Mouse (Mus musculus): Measurements from ENCODE around the gene Fmo6. TPM values are rescaled to one million over a fixed set of nuclear protein-coding genes. Genes with fewer than 3 reads are reported as not detected.

Gene Fmo6
- polyA plus RNA-seq, 1 experiment from 2014 or later = not detected

DNA sequence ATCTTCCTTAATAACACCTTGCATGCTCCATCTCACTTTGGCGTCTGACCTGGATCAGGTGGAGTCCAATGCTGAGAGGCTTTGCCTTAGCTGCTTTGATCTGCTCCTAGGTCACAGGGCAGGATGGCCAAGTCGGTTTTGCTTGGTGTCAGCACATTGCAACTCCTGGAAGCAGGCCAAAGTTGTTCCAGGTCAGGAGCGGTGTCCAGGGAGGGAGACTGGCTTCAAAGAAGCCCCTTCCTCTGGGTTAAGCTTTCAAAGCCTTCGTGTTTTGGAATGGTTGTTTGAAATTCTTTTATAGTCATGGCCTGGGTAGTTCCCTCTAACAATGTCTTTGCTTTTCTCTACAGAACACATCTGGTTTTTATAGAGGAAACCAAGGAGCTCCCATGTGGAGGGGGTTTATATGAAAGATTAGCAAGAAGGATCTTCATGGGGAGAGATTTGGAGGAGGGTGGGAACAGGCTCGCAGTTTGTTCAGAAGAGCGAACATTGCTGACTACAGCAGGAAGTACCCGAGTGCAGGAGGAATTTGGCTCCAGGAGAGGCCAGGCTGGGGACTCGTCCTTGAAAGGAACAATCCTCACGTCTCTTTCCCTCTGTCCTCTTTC, 65.5 kb downstream of the Fmo6 start:
- Histone ChIP-seq H3K9ac (ENCODE audit: low read depth, low read length) (no peak overlapping the region), H3K4me1 (ENCODE audit: control insufficient read depth, insufficient read depth, low read length) (no peaks in the 10 kb centered on the region), H3K9me3 (replicated peaks; ENCODE audit: control insufficient read depth, low read length) (no peaks in the 10 kb centered on the region), H3K27me3 (ENCODE audit: control insufficient read depth, insufficient read depth, low read length) (no peaks in the 10 kb centered on the region), H3K4me2 (no peak overlapping the region), H3K4me3 (ENCODE audit: low read depth, low read length) (no peak overlapping the region), H3K27ac (ENCODE audit: low read depth, low read length) (no peak overlapping the region), H3K36me3 (ENCODE audit: control insufficient read depth, insufficient read depth, low read length) (no peaks in the 10 kb centered on the region)
- WGBS (ENCODE audit: insufficient replicate concordance) = 34% methylated on average over 9 of the region's 9 CpGs
- no peak for ATAC-seq (replicated peaks; ENCODE audit: insufficient number of reproducible peaks, low FRiP score, low TSS enrichment)

GRCm38 (mm10) chr1:162870978-162871377, 66.3 kb downstream of the Fmo6 start:
- H3K4me2 ChIP-seq = no peak overlapping the region
- WGBS (ENCODE audit: insufficient replicate concordance) = 72% methylated on average over 7 of the region's 7 CpGs
- no peak overlapping the region for H3K4me3 ChIP-seq (ENCODE audit: low read depth, low read length)
- H3K36me3 ChIP-seq (ENCODE audit: control insufficient read depth, insufficient read depth, low read length) = no peaks in the 10 kb centered on the region
- ATAC-seq (replicated peaks; ENCODE audit: insufficient number of reproducible peaks, low FRiP score, low TSS enrichment) = no peak
- H3K4me1 ChIP-seq (ENCODE audit: control insufficient read depth, insufficient read depth, low read length) = no peaks in the 10 kb centered on the region
- H3K9me3 ChIP-seq (replicated peaks; ENCODE audit: control insufficient read depth, low read length) = no peaks in the 10 kb centered on the region
- no peaks in the 10 kb centered on the region for H3K27me3 ChIP-seq (ENCODE audit: control insufficient read depth, insufficient read depth, low read length)
- H3K9ac ChIP-seq (ENCODE audit: low read depth, low read length) = no peak overlapping the region
- no peak overlapping the region for H3K27ac ChIP-seq (ENCODE audit: low read depth, low read length)

GRCm38 (mm10) chr1:162867396-162867795, 69.9 kb downstream of the Fmo6 start:
- WGBS (ENCODE audit: insufficient replicate concordance) = 71% methylated on average over 4 of the region's 4 CpGs
- Histone ChIP-seq H3K36me3 (ENCODE audit: control insufficient read depth, insufficient read depth, low read length) (no peaks in the 10 kb centered on the region), H3K4me3 (ENCODE audit: low read depth, low read length) (no peak overlapping the region), H3K9me3 (replicated peaks; ENCODE audit: control insufficient read depth, low read length) (no peaks in the 10 kb centered on the region), H3K4me2 (no peak overlapping the region), H3K27ac (ENCODE audit: low read depth, low read length) (no peak overlapping the region), H3K27me3 (ENCODE audit: control insufficient read depth, insufficient read depth, low read length) (no peaks in the 10 kb centered on the region), H3K9ac (ENCODE audit: low read depth, low read length) (no peak overlapping the region), H3K4me1 (ENCODE audit: control insufficient read depth, insufficient read depth, low read length) (no peaks in the 10 kb centered on the region)
- no peak for ATAC-seq (replicated peaks; ENCODE audit: insufficient number of reproducible peaks, low FRiP score, low TSS enrichment)

Other genes with a start within 250 kb of the Fmo6 start
- 84.2 and 109 TPM in 2 replicates for gene Prrc2c, start 197.0 kb downstream of the Fmo6 start, polyA plus RNA-seq (2014; fragmentation: Nextera tagmentation; extraction: Ambion mirVana)
- gene Fmo4, start 123.5 kb downstream of the Fmo6 start, polyA plus RNA-seq (2014; fragmentation: Nextera tagmentation; extraction: Ambion mirVana) = not detected in 2 replicates
- gene Fmo1, start 70.9 kb downstream of the Fmo6 start, polyA plus RNA-seq (2014; fragmentation: Nextera tagmentation; extraction: Ambion mirVana) = 1.8 TPM in 2 replicates
- gene Fmo2, start 38.8 kb downstream of the Fmo6 start, polyA plus RNA-seq (2014; fragmentation: Nextera tagmentation; extraction: Ambion mirVana) = 0.39 and 0.97 TPM in 2 replicates
- gene Fmo3, start 47.0 kb upstream of the Fmo6 start, polyA plus RNA-seq (2014; fragmentation: Nextera tagmentation; extraction: Ambion mirVana) = 0.14 TPM in 1 of 2 replicates, not detected in the other
- gene Mroh9, start 148.2 kb upstream of the Fmo6 start, polyA plus RNA-seq (2014; fragmentation: Nextera tagmentation; extraction: Ambion mirVana) = not detected in 2 replicates